Mouse (Mus musculus): ENCODE measurements around the gene Nenf. TPM values are rescaled to one million over a fixed set of nuclear protein-coding genes. Genes with fewer than 3 reads are reported as not detected.

Gene Nenf
- polyA plus RNA-seq, 1 experiment = 143 TPM

DNA sequence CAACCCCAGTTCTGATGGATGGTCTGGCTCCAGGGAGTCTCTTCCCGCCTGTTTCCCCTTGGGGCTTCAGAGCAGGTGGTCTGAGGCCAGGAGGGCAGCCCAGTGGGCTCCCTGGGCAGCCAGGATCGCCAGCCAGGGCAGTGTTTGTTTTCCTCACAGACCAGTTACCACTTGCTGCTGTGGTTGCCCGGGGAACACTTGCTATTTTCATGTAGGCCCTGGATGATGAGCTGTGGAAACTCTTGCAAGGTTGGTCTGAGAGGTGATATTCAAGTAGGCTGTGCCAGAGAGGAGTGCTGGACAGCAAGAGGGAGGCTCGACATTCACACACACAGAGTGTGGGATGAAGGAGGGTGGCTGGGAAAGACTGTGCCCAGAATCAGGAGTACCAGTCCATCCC lies 16.1 kb downstream of the Nenf start:
- peak in 1 of 3 experiments; percentile 18 for TF ChIP-seq MYOD1 (IDR thresholded peaks at IDR 0.05; ENCODE audit: control insufficient read depth in 1 of 3, insufficient read length in 2 of 3, low read depth in 2 of 3)
- TF ChIP-seq TCF3 (IDR thresholded peaks at IDR 0.05; ENCODE audit: insufficient read length, low read depth) = no peak
- TF ChIP-seq POLR2AphosphoS2 (IDR thresholded peaks at IDR 0.05; ENCODE audit: insufficient read length, low read depth) = no peak
- TF ChIP-seq USF1 (IDR thresholded peaks at IDR 0.05; ENCODE audit: low read depth) = no peak
- H3K4me3 ChIP-seq = no peak overlapping the region
- H3K36me3 ChIP-seq (ENCODE audit: control insufficient read depth, insufficient read depth) = no peaks in the 10 kb centered on the region
- no peak overlapping the region for H3ac ChIP-seq (ENCODE audit: control insufficient read depth, insufficient read length)
- H3K79me2 ChIP-seq (ENCODE audit: control insufficient read depth, insufficient read depth) = no peaks in the 10 kb centered on the region
- H3K4me2 ChIP-seq (ENCODE audit: low read depth) = no peak overlapping the region
- no peaks in the 10 kb centered on the region for H3K27me3 ChIP-seq (ENCODE audit: control insufficient read depth, insufficient read depth, insufficient read length)

DNA sequence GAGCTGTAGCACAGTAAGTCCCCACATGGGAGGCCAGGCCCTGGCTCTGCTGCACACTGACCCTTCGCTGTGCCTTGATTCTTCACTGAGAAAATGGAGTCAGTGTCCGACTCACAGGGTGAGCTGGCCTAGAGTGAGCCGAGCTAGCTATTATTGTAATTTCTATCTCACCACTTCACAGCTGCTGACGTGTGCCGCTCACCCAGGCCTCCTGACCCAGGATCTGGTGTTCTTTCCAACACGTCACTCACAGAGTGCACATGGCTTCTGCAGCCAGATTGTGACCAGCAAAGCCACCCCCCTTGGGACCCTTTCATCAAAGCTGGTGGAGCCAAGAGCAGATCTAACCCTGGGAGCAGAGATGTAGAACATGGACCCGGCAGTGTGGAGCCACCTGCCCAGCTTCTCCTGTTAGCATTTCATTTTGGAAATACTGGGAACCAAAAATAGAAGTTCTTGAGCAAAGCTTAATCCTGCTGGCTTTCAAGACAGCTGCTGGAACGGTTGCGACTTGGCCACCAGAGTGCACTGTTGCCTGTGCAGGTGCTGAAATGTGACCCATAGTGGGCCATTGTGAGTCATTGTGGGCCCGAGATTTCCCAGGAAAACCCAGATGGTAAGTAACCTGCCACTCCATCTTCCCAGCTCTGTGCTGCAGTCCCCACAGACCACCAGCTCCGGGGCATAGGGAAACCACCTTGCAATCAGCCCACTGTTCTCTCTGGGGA lies 18.6 kb downstream of the Nenf start:
- H3K36me3 ChIP-seq (ENCODE audit: control insufficient read depth, insufficient read depth) = no peaks in the 10 kb centered on the region
- H3K79me2 ChIP-seq (ENCODE audit: control insufficient read depth, insufficient read depth) = no peaks in the 10 kb centered on the region
- H3ac ChIP-seq (ENCODE audit: control insufficient read depth, insufficient read length) = no peak overlapping the region
- TF ChIP-seq MYOD1 (IDR thresholded peaks at IDR 0.05; ENCODE audit: control insufficient read depth in 1 of 3, insufficient read length in 2 of 3, low read depth in 2 of 3) = peak; percentile 67 to 90 (median 83)
- TF ChIP-seq MAX (IDR thresholded peaks at IDR 0.05; ENCODE audit: low read depth) = no peak
- peak; percentile 58 for TF ChIP-seq TCF12 (IDR thresholded peaks at IDR 0.05; ENCODE audit: insufficient read depth, poor library complexity, severe bottlenecking)
- TF ChIP-seq MYOG (IDR thresholded peaks at IDR 0.05; ENCODE audit: control insufficient read depth in 1 of 3, insufficient read depth in 1 of 3, insufficient read length in 2 of 3, low read depth in 2 of 3) = peak; percentile 59 to 91 (median 71)
- no peaks in the 10 kb centered on the region for H3K27me3 ChIP-seq (ENCODE audit: control insufficient read depth, insufficient read depth, insufficient read length)
- H3K4me2 ChIP-seq (ENCODE audit: low read depth) = peak overlapping the region; percentile 47
- no peak overlapping the region for H3K4me3 ChIP-seq

DNA sequence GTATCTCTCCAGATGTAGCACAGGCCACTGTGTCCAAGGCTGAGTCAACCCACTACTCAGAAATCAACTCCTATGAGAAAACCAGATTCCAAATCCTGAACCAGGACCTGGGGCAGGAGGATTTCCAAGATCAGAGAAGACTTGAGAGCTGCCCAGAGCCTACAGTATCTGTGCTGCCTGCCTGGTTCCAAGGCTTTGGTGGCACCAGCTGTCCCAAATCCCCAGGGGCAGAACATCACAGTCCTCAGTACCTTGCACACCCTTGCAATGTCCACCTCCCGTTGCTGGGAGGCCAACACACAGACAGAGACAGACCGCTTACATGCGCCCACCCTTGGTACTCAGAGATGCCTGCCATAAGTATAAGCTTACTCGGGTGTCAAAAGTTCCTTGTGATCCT lies 19.7 kb downstream of the Nenf start:
- H3K27me3 ChIP-seq (ENCODE audit: control insufficient read depth, insufficient read depth, insufficient read length) = no peaks in the 10 kb centered on the region
- H3K36me3 ChIP-seq (ENCODE audit: control insufficient read depth, insufficient read depth) = no peaks in the 10 kb centered on the region
- H3K79me2 ChIP-seq (ENCODE audit: control insufficient read depth, insufficient read depth) = no peaks in the 10 kb centered on the region
- no peak overlapping the region for H3ac ChIP-seq (ENCODE audit: control insufficient read depth, insufficient read length)
- no peak overlapping the region for H3K4me3 ChIP-seq
- no peak overlapping the region for H3K4me2 ChIP-seq (ENCODE audit: low read depth)
- TF ChIP-seq POLR2A (IDR thresholded peaks at IDR 0.05; ENCODE audit: insufficient read length, low read depth) (no peak), MYOG (IDR thresholded peaks at IDR 0.05; ENCODE audit: control insufficient read depth in 1 of 3, insufficient read depth in 1 of 3, insufficient read length in 2 of 3, low read depth in 2 of 3) (no peak), CEBPB (IDR thresholded peaks at IDR 0.05; ENCODE audit: insufficient read depth, poor library complexity, severe bottlenecking) (no peak), REST (IDR thresholded peaks at IDR 0.05; ENCODE audit: insufficient read depth, insufficient read length) (no peak), SRF (IDR thresholded peaks at IDR 0.05; ENCODE audit: control insufficient read depth, insufficient read length, low read depth) (no peak), USF1 (IDR thresholded peaks at IDR 0.05; ENCODE audit: low read depth) (no peak), TCF3 (IDR thresholded peaks at IDR 0.05; ENCODE audit: insufficient read length, low read depth) (no peak), MYOD1 (IDR thresholded peaks at IDR 0.05; ENCODE audit: control insufficient read depth in 1 of 3, insufficient read length in 2 of 3, low read depth in 2 of 3) (no peak), MAX (IDR thresholded peaks at IDR 0.05; ENCODE audit: low read depth) (no peak), POLR2AphosphoS2 (IDR thresholded peaks at IDR 0.05; ENCODE audit: insufficient read length, low read depth) (no peak), E2F4 (IDR thresholded peaks at IDR 0.05; ENCODE audit: insufficient read depth) (no peak), TCF12 (IDR thresholded peaks at IDR 0.05; ENCODE audit: insufficient read depth, poor library complexity, severe bottlenecking) (no peak)

DNA sequence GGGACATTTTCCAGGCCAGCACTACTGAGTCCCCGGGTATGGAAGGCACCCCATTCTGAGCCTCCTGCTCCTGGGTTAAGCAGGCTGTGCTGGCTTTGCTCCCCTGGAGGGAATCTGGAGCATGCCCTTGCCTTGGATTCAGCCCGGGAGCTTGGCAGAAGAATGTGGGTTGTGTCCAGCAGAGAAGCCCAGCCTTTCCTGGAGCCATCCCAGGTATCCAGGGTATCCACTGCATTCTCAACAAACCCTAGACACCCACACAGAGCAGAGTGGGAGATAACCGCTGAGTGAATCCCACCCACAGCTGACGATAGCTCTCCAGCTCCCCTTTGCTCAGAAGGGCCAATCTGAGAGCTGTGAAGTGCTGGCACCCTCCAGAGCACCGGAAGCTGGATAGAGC lies 21.5 kb downstream of the Nenf start:
- no peak overlapping the region for H3ac ChIP-seq (ENCODE audit: control insufficient read depth, insufficient read length)
- H3K4me2 ChIP-seq (ENCODE audit: low read depth) = no peak overlapping the region
- H3K4me3 ChIP-seq = no peak overlapping the region
- no peaks in the 10 kb centered on the region for H3K36me3 ChIP-seq (ENCODE audit: control insufficient read depth, insufficient read depth)
- no peak for TF ChIP-seq CEBPB (IDR thresholded peaks at IDR 0.05; ENCODE audit: insufficient read depth, poor library complexity, severe bottlenecking)
- no peak for TF ChIP-seq USF1 (IDR thresholded peaks at IDR 0.05; ENCODE audit: low read depth)
- TF ChIP-seq REST (IDR thresholded peaks at IDR 0.05; ENCODE audit: insufficient read depth, insufficient read length) = no peak
- no peak for TF ChIP-seq MYOD1 (IDR thresholded peaks at IDR 0.05; ENCODE audit: control insufficient read depth in 1 of 3, insufficient read length in 2 of 3, low read depth in 2 of 3)
- no peak for TF ChIP-seq POLR2AphosphoS2 (IDR thresholded peaks at IDR 0.05; ENCODE audit: insufficient read length, low read depth)
- TF ChIP-seq TCF3 (IDR thresholded peaks at IDR 0.05; ENCODE audit: insufficient read length, low read depth) = no peak
- TF ChIP-seq MYOG (IDR thresholded peaks at IDR 0.05; ENCODE audit: control insufficient read depth in 1 of 3, insufficient read depth in 1 of 3, insufficient read length in 2 of 3, low read depth in 2 of 3) = no peak
- no peak for TF ChIP-seq E2F4 (IDR thresholded peaks at IDR 0.05; ENCODE audit: insufficient read depth)
- H3K79me2 ChIP-seq (ENCODE audit: control insufficient read depth, insufficient read depth) = no peaks in the 10 kb centered on the region
- no peaks in the 10 kb centered on the region for H3K27me3 ChIP-seq (ENCODE audit: control insufficient read depth, insufficient read depth, insufficient read length)

DNA sequence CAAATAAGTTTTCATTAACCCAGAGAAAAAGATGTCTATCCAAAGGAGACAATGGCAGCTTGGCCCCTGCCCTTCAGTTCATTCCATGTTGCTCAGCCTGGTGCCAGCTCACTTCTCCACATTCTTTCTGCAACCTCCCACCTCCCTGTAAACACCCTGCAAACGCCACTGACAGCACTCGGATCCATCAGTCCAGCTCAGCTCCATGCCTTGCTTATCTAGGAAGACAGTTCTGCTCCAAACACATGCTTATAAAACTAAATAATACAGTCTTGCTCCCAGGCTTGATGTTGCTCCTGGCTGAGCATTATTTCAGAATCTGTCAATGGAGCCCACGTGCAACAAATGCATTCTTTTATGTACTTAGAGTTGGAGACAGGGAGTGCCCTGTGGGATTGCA lies 22.2 kb downstream of the Nenf start:
- Histone ChIP-seq H3K4me2 (ENCODE audit: low read depth) (no peak overlapping the region), H3ac (ENCODE audit: control insufficient read depth, insufficient read length) (no peak overlapping the region), H3K27me3 (ENCODE audit: control insufficient read depth, insufficient read depth, insufficient read length) (no peaks in the 10 kb centered on the region), H3K4me3 (no peak overlapping the region), H3K79me2 (ENCODE audit: control insufficient read depth, insufficient read depth) (no peaks in the 10 kb centered on the region), H3K36me3 (ENCODE audit: control insufficient read depth, insufficient read depth) (no peaks in the 10 kb centered on the region)
- TF ChIP-seq SRF (IDR thresholded peaks at IDR 0.05; ENCODE audit: control insufficient read depth, insufficient read length, low read depth) (no peak), E2F4 (IDR thresholded peaks at IDR 0.05; ENCODE audit: insufficient read depth) (no peak), CEBPB (IDR thresholded peaks at IDR 0.05; ENCODE audit: insufficient read depth, poor library complexity, severe bottlenecking) (no peak), REST (IDR thresholded peaks at IDR 0.05; ENCODE audit: insufficient read depth, insufficient read length) (no peak), TCF12 (IDR thresholded peaks at IDR 0.05; ENCODE audit: insufficient read depth, poor library complexity, severe bottlenecking) (no peak), POLR2AphosphoS2 (IDR thresholded peaks at IDR 0.05; ENCODE audit: insufficient read length, low read depth) (no peak), MAX (IDR thresholded peaks at IDR 0.05; ENCODE audit: low read depth) (no peak), MYOD1 (IDR thresholded peaks at IDR 0.05; ENCODE audit: control insufficient read depth in 1 of 3, insufficient read length in 2 of 3, low read depth in 2 of 3) (no peak), USF1 (IDR thresholded peaks at IDR 0.05; ENCODE audit: low read depth) (no peak), MYOG (IDR thresholded peaks at IDR 0.05; ENCODE audit: control insufficient read depth in 1 of 3, insufficient read depth in 1 of 3, insufficient read length in 2 of 3, low read depth in 2 of 3) (no peak), POLR2A (IDR thresholded peaks at IDR 0.05; ENCODE audit: insufficient read length, low read depth) (no peak), TCF3 (IDR thresholded peaks at IDR 0.05; ENCODE audit: insufficient read length, low read depth) (no peak)
